Mouse (Mus musculus): ENCODE results near the gene Igbp1.

GRCm38 (mm10) chrX:100524471-100524870 lies 30.4 kb downstream of the Igbp1 start, which contains the start of gene Dgat2l6:
- TF ChIP-seq EP300 (IDR thresholded peaks at IDR 0.05; ENCODE audit: low read depth), result no peak
- TF ChIP-seq CTCF (IDR thresholded peaks at IDR 0.05; ENCODE audit: low read depth), result no peak
